8 mouse cellular contexts compared by ENCODE assay signal in genomic region chr7:44860576-44861428, GRCm38 (mm10). TPM values are rescaled to one million over a fixed set of nuclear protein-coding genes. Genes with fewer than 3 reads are reported as not detected.
DNase-seq lines count a peak whose midpoint lies in the region; ATAC-seq lines count a peak whose summit lies in the region.

No protein-coding gene starts in this region.

- WGBS in embryonic facial prominence, embryonic 13.5 days = 63% methylated on average over 22 of the region's 22 CpGs
- WGBS in hindbrain, embryonic 10.5 days = 62% methylated on average over 22 of the region's 22 CpGs
- WGBS in midbrain, embryonic 15.5 days = 52% methylated on average over 22 of the region's 22 CpGs

- ATAC-seq in embryonic facial prominence, embryonic 13.5 days (ENCODE audit: insufficient number of reproducible peaks, insufficient read depth, low FRiP score, low TSS enrichment, low read depth) = no peak
- ATAC-seq in midbrain, embryonic 15.5 days (replicated peaks) = no peak

- peak overlapping the region; percentile 51; the same call in 1 of the 2 replicates for H3K27ac ChIP-seq in embryonic facial prominence, embryonic 13.5 days
- peak overlapping the region; percentile 50 for H3K27ac ChIP-seq in hindbrain, embryonic 10.5 days
- H3K27ac ChIP-seq in midbrain, embryonic 15.5 days = peak overlapping the region; percentile 27; the same call in 1 of the 2 replicates

- 0 out of 2 replicates have a peak overlapping the region, but pooled peaks have one; percentile 10 for H3K4me3 ChIP-seq in embryonic facial prominence, embryonic 13.5 days
- peak overlapping the region; percentile 29 for H3K4me3 ChIP-seq in hindbrain, embryonic 10.5 days
- no peak overlapping the region; the same call in 1 of the 2 replicates for H3K4me3 ChIP-seq in midbrain, embryonic 15.5 days

- peak; percentile 73 for DNase-seq in kidney, adult 18-20 months
- no peak for DNase-seq in kidney, adult 11 months
- DNase-seq in ZHBTc4 (ENCODE audit: low read depth, low spot score) (peak; percentile 80), liver (peak; percentile 75)
- peak; percentile 83 for DNase-seq in hindbrain, embryonic 10.5 days (ENCODE audit: low spot score)
- peak; percentile 78 for DNase-seq in splenic B cell, adult 2 months (ENCODE audit: low read depth, low spot score)

- peaks cover 50% of the 10 kb centered on the region for H3K36me3 ChIP-seq in embryonic facial prominence, embryonic 13.5 days
- peaks cover 67% of the 10 kb centered on the region for H3K36me3 ChIP-seq in hindbrain, embryonic 10.5 days
- H3K36me3 ChIP-seq in midbrain, embryonic 15.5 days (replicated peaks) = peaks cover 25% of the 10 kb centered on the region
- no peaks in the 10 kb centered on the region for H3K36me3 ChIP-seq in splenic B cell, adult 2 months (ENCODE audit: control insufficient read depth, insufficient read depth, low read length, poor library complexity, severe bottlenecking)

- peak overlapping the region; percentile 23; the same call in 1 of the 2 replicates for H3K4me2 ChIP-seq in embryonic facial prominence, embryonic 13.5 days
- H3K4me2 ChIP-seq in midbrain, embryonic 15.5 days = no peak overlapping the region; the same call in 1 of the 2 replicates

- H3K27me3 ChIP-seq in embryonic facial prominence, embryonic 13.5 days = no peaks in the 10 kb centered on the region
- H3K27me3 ChIP-seq in hindbrain, embryonic 10.5 days (ENCODE audit: insufficient read depth, poor library complexity, severe bottlenecking) = no peaks in the 10 kb centered on the region
- H3K27me3 ChIP-seq in midbrain, embryonic 15.5 days (replicated peaks) = no peaks in the 10 kb centered on the region
- H3K27me3 ChIP-seq in splenic B cell, adult 2 months (ENCODE audit: control insufficient read depth, insufficient read depth, low read length, poor library complexity, severe bottlenecking) = no peaks in the 10 kb centered on the region

- H3K9ac ChIP-seq in embryonic facial prominence, embryonic 13.5 days = peak overlapping the region; percentile 49; the same call in 1 of the 2 replicates
- H3K9ac ChIP-seq in midbrain, embryonic 15.5 days = no peak overlapping the region

- peaks cover 40% of the 10 kb centered on the region for H3K4me1 ChIP-seq in embryonic facial prominence, embryonic 13.5 days
- peaks cover 63% of the 10 kb centered on the region for H3K4me1 ChIP-seq in hindbrain, embryonic 10.5 days (replicated peaks)
- H3K4me1 ChIP-seq in midbrain, embryonic 15.5 days = peaks cover 42% of the 10 kb centered on the region

- H3K9me3 ChIP-seq in embryonic facial prominence, embryonic 13.5 days = no peaks in the 10 kb centered on the region
- H3K9me3 ChIP-seq in hindbrain, embryonic 10.5 days = no peaks in the 10 kb centered on the region
- H3K9me3 ChIP-seq in midbrain, embryonic 15.5 days = no peaks in the 10 kb centered on the region

RNA-seq across cellular contexts. Expression of gene Pnkp, which starts 3.9 kb away (rescaled TPM):
- 30.0 and 30.7 TPM in 2 replicates for polyA plus RNA-seq in embryonic facial prominence, embryonic 13.5 days (2015; fragmentation: Nextera tagmentation; extraction: Ambion mirVana)
- 36.3 and 40.2 TPM in 2 replicates for polyA plus RNA-seq in hindbrain, embryonic 10.5 days (2016; fragmentation: Nextera tagmentation; extraction: Ambion mirVana)
- polyA plus RNA-seq in midbrain, embryonic 15.5 days (2015; fragmentation: Nextera tagmentation; extraction: Ambion mirVana) = 30.5 and 32.8 TPM in 2 replicates

RNA-seq across cellular contexts. Expression of gene Ptov1, which starts 8.8 kb away (rescaled TPM):
- 469 and 526 TPM in 2 replicates for polyA plus RNA-seq in embryonic facial prominence, embryonic 13.5 days (2015; fragmentation: Nextera tagmentation; extraction: Ambion mirVana)
- polyA plus RNA-seq in hindbrain, embryonic 10.5 days (2016; fragmentation: Nextera tagmentation; extraction: Ambion mirVana) = 478 and 579 TPM in 2 replicates
- polyA plus RNA-seq in midbrain, embryonic 15.5 days (2015; fragmentation: Nextera tagmentation; extraction: Ambion mirVana) = 517 and 553 TPM in 2 replicates

RNA-seq across cellular contexts. Expression of gene Tbc1d17, which starts 11.9 kb away (rescaled TPM):
- polyA plus RNA-seq in embryonic facial prominence, embryonic 13.5 days (2015; fragmentation: Nextera tagmentation; extraction: Ambion mirVana) = 83.1 and 91.0 TPM in 2 replicates
- 77.1 and 91.1 TPM in 2 replicates for polyA plus RNA-seq in hindbrain, embryonic 10.5 days (2016; fragmentation: Nextera tagmentation; extraction: Ambion mirVana)
- 121 and 122 TPM in 2 replicates for polyA plus RNA-seq in midbrain, embryonic 15.5 days (2015; fragmentation: Nextera tagmentation; extraction: Ambion mirVana)

RNA-seq across cellular contexts. Expression of gene Akt1s1, which starts 12.0 kb away (rescaled TPM):
- 104 and 110 TPM in 2 replicates for polyA plus RNA-seq in embryonic facial prominence, embryonic 13.5 days (2015; fragmentation: Nextera tagmentation; extraction: Ambion mirVana)
- polyA plus RNA-seq in hindbrain, embryonic 10.5 days (2016; fragmentation: Nextera tagmentation; extraction: Ambion mirVana) = 81.7 and 93.3 TPM in 2 replicates
- polyA plus RNA-seq in midbrain, embryonic 15.5 days (2015; fragmentation: Nextera tagmentation; extraction: Ambion mirVana) = 89.7 and 91.1 TPM in 2 replicates

RNA-seq across cellular contexts. Expression of gene Med25, which starts 31.7 kb away (rescaled TPM):
- 107 and 111 TPM in 2 replicates for polyA plus RNA-seq in embryonic facial prominence, embryonic 13.5 days (2015; fragmentation: Nextera tagmentation; extraction: Ambion mirVana)
- 187 and 223 TPM in 2 replicates for polyA plus RNA-seq in hindbrain, embryonic 10.5 days (2016; fragmentation: Nextera tagmentation; extraction: Ambion mirVana)
- 179 TPM in 2 replicates for polyA plus RNA-seq in midbrain, embryonic 15.5 days (2015; fragmentation: Nextera tagmentation; extraction: Ambion mirVana)
